Mouse (Mus musculus) CH12.LX (cell line): ENCODE measurements at regions not wholly inside any gene's neighbourhood (a gene's known extent, or its start where the extent isn't known, plus 50 kb on each side); places are given as distances from the start of the nearest gene placed in this dataset.

Experiments
- DNase-seq: peaks from one replicate; pipeline ENCODE4 v3.0.0-alpha.2; 2013; ENCODE audit errors: extremely low read depth
- H3K27ac ChIP-seq: 2 replicates; pipeline ENCODE4 v1.5.1; 2012; ENCODE audit warnings: low read depth, mild to moderate bottlenecking, control low read depth, moderate library complexity; ENCODE audit not compliant: insufficient read depth
- H3K27me3 ChIP-seq: replicated peaks from 2 replicates; pipeline ENCODE3; 2012; ENCODE audit warnings: inconsistent platforms
- H3K36me3 ChIP-seq, 2 experiments: replicated peaks in 1 of 2; 2 replicates each; pipeline versions ENCODE3 to v1.6.1; 2012; ENCODE audit warnings: inconsistent platforms in 1 of 2, low read length in 1 of 2, mild to moderate bottlenecking in 1 of 2, mixed read lengths in 1 of 2, moderate library complexity in 1 of 2; ENCODE audit not compliant: control insufficient read depth in 1 of 2, insufficient read depth in 1 of 2
- H3K4me1 ChIP-seq, 2 experiments: 2 replicates each; pipeline ENCODE4 v1.6.1; 2012; ENCODE audit warnings: inconsistent platforms in 1 of 2, moderate library complexity in 1 of 2; ENCODE audit not compliant: insufficient read depth in 2 of 2, control insufficient read depth in 1 of 2
- H3K4me2 ChIP-seq: 2 replicates; pipeline ENCODE4 v1.6.1; 2012; ENCODE audit warnings: low read depth, mild to moderate bottlenecking, control low read depth; ENCODE audit not compliant: poor library complexity, insufficient read depth, severe bottlenecking
- H3K4me3 ChIP-seq, 3 experiments: fragments of 150-350 bp in 1 of 3; sonication (generic) in 1 of 3; replicated peaks in 1 of 3; 2 replicates each; pipeline versions ENCODE3 to v1.5.1; 2011 to 2012; ENCODE audit warnings: low read depth in 2 of 3, low read length in 2 of 3, mild to moderate bottlenecking in 2 of 3, moderate library complexity in 2 of 3, control low read depth in 1 of 3, improper control_type of control experiment in 1 of 3, inconsistent platforms in 1 of 3, mixed read lengths in 1 of 3; ENCODE audit not compliant: poor library complexity in 1 of 3
- H3K79me2 ChIP-seq: replicated peaks from 2 replicates; pipeline ENCODE4 v1.6.1; 2012; ENCODE audit warnings: mild to moderate bottlenecking, moderate library complexity; ENCODE audit not compliant: control insufficient read depth, poor library complexity, insufficient read depth, severe bottlenecking; ENCODE audit errors: extremely low read depth
- H3K9ac ChIP-seq: 2 replicates; pipeline ENCODE4 v1.6.1; 2012; ENCODE audit warnings: low read depth, mild to moderate bottlenecking, control low read depth, moderate library complexity; ENCODE audit not compliant: insufficient read depth
- H3K9me3 ChIP-seq: replicated peaks from 2 replicates; pipeline ENCODE3; 2012; ENCODE audit warnings: low read length, inconsistent platforms, mixed read lengths
- BHLHE40 ChIP-seq: IDR thresholded peaks from 2 replicates; pipeline ENCODE4 v1.6.1; 2011; ENCODE audit warnings: mild to moderate bottlenecking, low read depth, low read length, improper control_type of control experiment
- CHD1 ChIP-seq: IDR thresholded peaks from 2 replicates; pipeline ENCODE4 v1.6.1; 2012; ENCODE audit warnings: low read depth, low read length, improper control_type of control experiment, inconsistent platforms
- CHD2 ChIP-seq: IDR thresholded peaks from 2 replicates; pipeline ENCODE4 v1.6.1; 2011; ENCODE audit warnings: low read length, improper control_type of control experiment
- CTCF ChIP-seq, 2 experiments: IDR thresholded peaks in 1 of 2; conservative IDR thresholded peaks in 1 of 2; 2 replicates each; pipeline ENCODE4 v1.5.1; 2011 to 2012; ENCODE audit warnings: low read depth in 2 of 2, low read length in 2 of 2, improper control_type of control experiment in 1 of 2, inconsistent platforms in 1 of 2, mild to moderate bottlenecking in 1 of 2, moderate library complexity in 1 of 2
- EP300 ChIP-seq: IDR thresholded peaks from 2 replicates; pipeline ENCODE4 v1.6.1; 2011; ENCODE audit warnings: low read length, improper control_type of control experiment
- ETS1 ChIP-seq: conservative IDR thresholded peaks from 2 replicates; pipeline ENCODE4 v1.6.1; 2012; ENCODE audit warnings: low read depth, mild to moderate bottlenecking, inconsistent platforms, low read length, improper control_type of control experiment, moderate library complexity
- GABPA ChIP-seq: IDR thresholded peaks from 2 replicates; pipeline ENCODE4 v1.6.1; 2012; ENCODE audit warnings: low read depth, low read length, improper control_type of control experiment, inconsistent platforms; ENCODE audit not compliant: insufficient replicate concordance
- HCFC1 ChIP-seq: IDR thresholded peaks from 2 replicates; pipeline ENCODE4 v1.6.1; 2012; ENCODE audit warnings: low read depth, mild to moderate bottlenecking, inconsistent platforms, low read length, improper control_type of control experiment
- IRF4 ChIP-seq: IDR thresholded peaks from 2 replicates; pipeline ENCODE4 v1.6.1; 2014; ENCODE audit warnings: low read depth, mild to moderate bottlenecking, inconsistent platforms, low read length, improper control_type of control experiment
- JUN ChIP-seq: IDR thresholded peaks from 2 replicates; pipeline ENCODE4 v1.6.1; 2011; ENCODE audit warnings: low read depth, mild to moderate bottlenecking, low read length, improper control_type of control experiment, moderate library complexity; ENCODE audit not compliant: insufficient read depth
- JUND ChIP-seq: conservative IDR thresholded peaks from 2 replicates; pipeline ENCODE4 v1.6.1; 2011; ENCODE audit warnings: low read depth, low read length, improper control_type of control experiment
- MAZ ChIP-seq: IDR thresholded peaks from 2 replicates; pipeline ENCODE4 v1.6.1; 2012; ENCODE audit warnings: low read depth, mild to moderate bottlenecking, inconsistent platforms, low read length, improper control_type of control experiment, moderate library complexity
- MEF2A ChIP-seq: IDR thresholded peaks from 2 replicates; pipeline ENCODE4 v1.6.1; 2014; ENCODE audit warnings: low read depth, mild to moderate bottlenecking, inconsistent platforms, low read length, improper control_type of control experiment, borderline replicate concordance
- MYC ChIP-seq: IDR thresholded peaks from 2 replicates; pipeline ENCODE4 v1.6.1; 2011; ENCODE audit warnings: low read depth, mild to moderate bottlenecking, improper control_type of control experiment, low read length
- PAX5 ChIP-seq: IDR thresholded peaks from 2 replicates; pipeline ENCODE4 v1.6.1; 2012; ENCODE audit warnings: low read length, inconsistent platforms, mixed read lengths
- POLR2A ChIP-seq: IDR thresholded peaks from 2 replicates; pipeline ENCODE4 v1.6.1; 2011; ENCODE audit warnings: low read depth, mild to moderate bottlenecking, improper control_type of control experiment, low read length
- RAD21 ChIP-seq: IDR thresholded peaks from 2 replicates; pipeline ENCODE4 v1.6.1; 2011; ENCODE audit warnings: low read depth, mild to moderate bottlenecking, low read length, improper control_type of control experiment, moderate library complexity
- RCOR1 ChIP-seq: conservative IDR thresholded peaks from 2 replicates; pipeline ENCODE4 v1.6.1; 2012; ENCODE audit warnings: low read depth, mild to moderate bottlenecking, inconsistent platforms, low read length, improper control_type of control experiment
- SIN3A ChIP-seq: IDR thresholded peaks from 2 replicates; pipeline ENCODE4 v1.6.1; 2012; ENCODE audit warnings: low read length, improper control_type of control experiment, inconsistent platforms
- TCF12 ChIP-seq: IDR thresholded peaks from 2 replicates; pipeline ENCODE4 v1.6.1; 2014; ENCODE audit warnings: low read depth, mild to moderate bottlenecking, inconsistent platforms, low read length, improper control_type of control experiment
- UBTF ChIP-seq: IDR thresholded peaks from 2 replicates; pipeline ENCODE4 v1.6.1; 2012; ENCODE audit warnings: low read depth, mild to moderate bottlenecking, inconsistent platforms, low read length, improper control_type of control experiment, moderate library complexity
- USF1 ChIP-seq: IDR thresholded peaks from 2 replicates; pipeline ENCODE4 v1.6.1; 2014; ENCODE audit warnings: low read depth, mild to moderate bottlenecking, inconsistent platforms, low read length, improper control_type of control experiment
- ZC3H11A ChIP-seq: IDR thresholded peaks from 2 replicates; pipeline ENCODE4 v1.6.1; 2012; ENCODE audit warnings: low read depth, mild to moderate bottlenecking, inconsistent platforms, low read length, improper control_type of control experiment
- ZKSCAN1 ChIP-seq: IDR thresholded peaks from 2 replicates; pipeline ENCODE4 v1.6.1; 2012; ENCODE audit warnings: low read depth, inconsistent platforms, low read length, improper control_type of control experiment, borderline replicate concordance
- ZMIZ1 ChIP-seq: IDR thresholded peaks from 2 replicates; pipeline ENCODE4 v1.6.1; 2012; ENCODE audit warnings: low read depth, mild to moderate bottlenecking, inconsistent platforms, low read length, improper control_type of control experiment
- ZNF384 ChIP-seq: IDR thresholded peaks from 2 replicates; pipeline ENCODE4 v1.6.1; 2012; ENCODE audit warnings: low read depth, low read length, improper control_type of control experiment, inconsistent platforms
- dilution Hi-C: fragments of 300-500 bp; cut with MboI; formaldehyde crosslinking; loops from 2 replicates; pipeline ENCODE4 v1.14.3; 2020; ENCODE audit warnings: low sequenced_read_pairs; ENCODE audit not compliant: extremely low pct_unique_long_range_greater_than_20kb, extremely low pct_ligation_motif_present
- in situ Hi-C: fragments of 300-500 bp; cut with MboI; formaldehyde crosslinking; loops from 3 replicates; pipeline ENCODE4 v1.14.3; 2019; ENCODE audit warnings: low sequenced_read_pairs, low pct_ligation_motif_present, low pct_unique_long_range_greater_than_20kb, mixed read lengths

GRCm38 (mm10) chr1:147047714-147048113, 553.2 kb downstream of the Brinp3 start:
- no peak for TF ChIP-seq BHLHE40
- TF ChIP-seq ZC3H11A, result no peak
- no peak for TF ChIP-seq SIN3A
- TF ChIP-seq ETS1, result no peak
- no peak for TF ChIP-seq MAZ
- TF ChIP-seq TCF12, result no peak
- no peak for TF ChIP-seq RCOR1
- TF ChIP-seq CTCF (conservative IDR thresholded peaks at IDR 0.05 in 1 of 2, IDR thresholded peaks at IDR 0.05 in 1 of 2; ENCODE audit: low read depth in 2 of 2, low read length in 2 of 2), result no peak
- TF ChIP-seq POLR2A, result no peak
- no peak for TF ChIP-seq JUN
- no peak for TF ChIP-seq EP300
- no peak for TF ChIP-seq ZKSCAN1
- TF ChIP-seq JUND, result no peak
- TF ChIP-seq RAD21, result no peak
- TF ChIP-seq CHD1, result no peak
- no peak for TF ChIP-seq PAX5

DNA sequence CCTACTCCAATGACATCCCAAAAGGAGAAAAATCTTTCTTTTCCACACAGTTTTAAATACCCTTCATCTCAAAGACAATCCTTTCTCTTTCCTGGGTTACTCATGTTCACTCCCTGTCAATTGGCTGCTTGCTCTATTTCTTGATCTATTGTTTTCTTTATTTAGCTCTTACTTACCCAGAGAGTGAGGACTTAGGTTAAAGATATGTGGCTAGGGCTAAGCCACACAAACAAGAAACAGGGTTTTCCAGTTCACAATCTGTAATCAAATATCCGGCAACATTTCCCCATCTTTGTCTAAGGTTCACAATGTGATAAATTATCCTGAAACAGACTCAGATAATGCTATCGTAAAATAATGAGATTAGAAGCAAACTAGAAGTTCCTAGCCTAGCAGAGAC, 563.9 kb downstream of the Brinp3 start:
- H3K4me2 ChIP-seq, result no peak overlapping the region
- dilution Hi-C loops, result no loop called here
- DNase-seq, result no peak

More at GRCm38 (mm10) chr1:147047714-147048113, 553.2 kb downstream of the Brinp3 start:
- no peaks in the 10 kb centered on the region for H3K27me3 ChIP-seq
- H3K4me1 ChIP-seq, result no peaks in the 10 kb centered on the region
- no peak overlapping the region for H3K9ac ChIP-seq
- in situ Hi-C loops, result no loop called here
- no peak overlapping the region for H3K4me2 ChIP-seq
- no peak for DNase-seq
- no peaks in the 10 kb centered on the region for H3K79me2 ChIP-seq
- dilution Hi-C loops, result no loop called here
- no peaks in the 10 kb centered on the region for H3K36me3 ChIP-seq
- peaks cover 4% of the 10 kb centered on the region for H3K9me3 ChIP-seq
- H3K4me3 ChIP-seq, result no peak overlapping the region
- H3K27ac ChIP-seq, result no peak overlapping the region

More for the DNA sequence above, 563.9 kb downstream of the Brinp3 start:
- H3K9me3 ChIP-seq, result peaks cover 15% of the 10 kb centered on the region
- no peak overlapping the region for H3K4me3 ChIP-seq
- in situ Hi-C loops, result no loop called here
- no peaks in the 10 kb centered on the region for H3K4me1 ChIP-seq
- H3K27me3 ChIP-seq, result no peaks in the 10 kb centered on the region
- H3K27ac ChIP-seq, result no peak overlapping the region
- no peak overlapping the region for H3K9ac ChIP-seq
- no peaks in the 10 kb centered on the region for H3K36me3 ChIP-seq
- H3K79me2 ChIP-seq, result no peaks in the 10 kb centered on the region
- TF ChIP-seq IRF4, result no peak
- TF ChIP-seq TCF12, result no peak
- TF ChIP-seq GABPA, result no peak
- TF ChIP-seq CHD1, result no peak
- no peak for TF ChIP-seq UBTF
- no peak for TF ChIP-seq USF1
- TF ChIP-seq ZC3H11A, result no peak
- no peak for TF ChIP-seq MYC
- TF ChIP-seq CHD2, result no peak
- TF ChIP-seq HCFC1, result no peak
- TF ChIP-seq ZMIZ1, result no peak
- TF ChIP-seq BHLHE40, result no peak
- TF ChIP-seq JUND, result no peak
- TF ChIP-seq SIN3A, result no peak
- TF ChIP-seq MEF2A, result no peak
- no peak for TF ChIP-seq ZNF384
